Mouse (Mus musculus): Measurements from ENCODE around the gene Atp8b5. TPM values are rescaled to one million over a fixed set of nuclear protein-coding genes. Genes with fewer than 3 reads are reported as not detected.

The Atp8b5 gene
- polyA plus RNA-seq, 2 experiments: 0.06 TPM; not detected in 1

- Histone ChIP-seq H3K4me3 (ENCODE audit: insufficient read depth in 1 of 2, low read depth in 2 of 2, low read length in 2 of 2) (no peak overlapping the region), H3K4me1 (replicated peaks; ENCODE audit: control insufficient read depth in 2 of 2, insufficient read depth in 2 of 2, low read length in 1 of 2) (peaks cover 0 to 3% of the 10 kb centered on the region in 2 experiments; a peak in 1 of 4 replicates), H3K36me3 (replicated peaks; ENCODE audit: control insufficient read depth, insufficient read depth, low read depth) (no peaks in the 10 kb centered on the region), H3K9ac (replicated peaks) (no peak overlapping the region), H3K9me3 (ENCODE audit: control insufficient read depth, low read length) (no peaks in the 10 kb centered on the region), H3K27ac (no peak overlapping the region), H3K4me2 (ENCODE audit: low read depth) (no peak overlapping the region), H3K27me3 (ENCODE audit: control insufficient read depth, insufficient read depth, low read length) (no peaks in the 10 kb centered on the region)
- WGBS (ENCODE audit: insufficient replicate concordance): 69% methylated on average over 2 of the region's 2 CpGs
- no peak for TF ChIP-seq EP300 (IDR thresholded peaks at IDR 0.05; ENCODE audit: low read depth)
- TF ChIP-seq CTCF (IDR thresholded peaks at IDR 0.05; ENCODE audit: low read depth): no peak
- ATAC-seq (ENCODE audit: insufficient read depth) (no peak), DNase-seq (ENCODE audit: low read depth in 3 of 3, low spot score in 3 of 3) (no peak)
These were observed 18.1 kb upstream of the Atp8b5 start for GRCm38 (mm10) chr4:43248909-43249308.

- WGBS (ENCODE audit: insufficient replicate concordance): 21% methylated on average over 6 of the region's 6 CpGs
- H3K4me2 ChIP-seq (ENCODE audit: low read depth): no peak overlapping the region
- ATAC-seq (ENCODE audit: insufficient read depth) (no peak), DNase-seq (ENCODE audit: low read depth in 3 of 3, low spot score in 3 of 3) (no peak)
- no peak overlapping the region for H3K4me3 ChIP-seq (ENCODE audit: insufficient read depth in 1 of 2, low read depth in 2 of 2, low read length in 2 of 2)
- H3K9me3 ChIP-seq (ENCODE audit: control insufficient read depth, low read length): no peaks in the 10 kb centered on the region
- TF ChIP-seq CTCF (IDR thresholded peaks at IDR 0.05; ENCODE audit: low read depth) (no peak), EP300 (IDR thresholded peaks at IDR 0.05; ENCODE audit: low read depth) (no peak)
- peaks cover 0 to 3% of the 10 kb centered on the region in 2 experiments; a peak in 1 of 4 replicates for H3K4me1 ChIP-seq (replicated peaks; ENCODE audit: control insufficient read depth in 2 of 2, insufficient read depth in 2 of 2, low read length in 1 of 2)
- no peak overlapping the region for H3K9ac ChIP-seq (replicated peaks)
- no peak overlapping the region for H3K27ac ChIP-seq
- no peaks in the 10 kb centered on the region for H3K36me3 ChIP-seq (replicated peaks; ENCODE audit: control insufficient read depth, insufficient read depth, low read depth)
- no peaks in the 10 kb centered on the region for H3K27me3 ChIP-seq (ENCODE audit: control insufficient read depth, insufficient read depth, low read length)
These were observed 15.7 kb upstream of the Atp8b5 start for GRCm38 (mm10) chr4:43251269-43251668.

GRCm38 (mm10) chr4:43257040-43257439 is 9.9 kb upstream of the Atp8b5 start:
- Histone ChIP-seq H3K36me3 (replicated peaks; ENCODE audit: control insufficient read depth, insufficient read depth, low read depth) (no peaks in the 10 kb centered on the region), H3K27ac (no peak overlapping the region), H3K27me3 (ENCODE audit: control insufficient read depth, insufficient read depth, low read length) (no peaks in the 10 kb centered on the region), H3K9me3 (ENCODE audit: control insufficient read depth, low read length) (no peaks in the 10 kb centered on the region), H3K4me3 (ENCODE audit: insufficient read depth in 1 of 2, low read depth in 2 of 2, low read length in 2 of 2) (no peak overlapping the region), H3K4me1 (replicated peaks; ENCODE audit: control insufficient read depth in 2 of 2, insufficient read depth in 2 of 2, low read length in 1 of 2) (no peaks in the 10 kb centered on the region), H3K9ac (replicated peaks) (no peak overlapping the region), H3K4me2 (ENCODE audit: low read depth) (no peak overlapping the region)
- no peak for DNase-seq (ENCODE audit: low read depth in 3 of 3, low spot score in 3 of 3)
- ATAC-seq (ENCODE audit: insufficient read depth): no peak
- TF ChIP-seq CTCF (IDR thresholded peaks at IDR 0.05; ENCODE audit: low read depth) (no peak), EP300 (IDR thresholded peaks at IDR 0.05; ENCODE audit: low read depth) (no peak)
- 83% methylated on average over 2 of the region's 2 CpGs for WGBS (ENCODE audit: insufficient replicate concordance)

- ATAC-seq (ENCODE audit: insufficient read depth) (no peak), DNase-seq (ENCODE audit: low read depth in 3 of 3, low spot score in 3 of 3) (no peak)
- Histone ChIP-seq H3K4me2 (ENCODE audit: low read depth) (no peak overlapping the region), H3K27ac (no peak overlapping the region), H3K4me3 (ENCODE audit: insufficient read depth in 1 of 2, low read depth in 2 of 2, low read length in 2 of 2) (no peak overlapping the region), H3K9me3 (ENCODE audit: control insufficient read depth, low read length) (no peaks in the 10 kb centered on the region), H3K9ac (replicated peaks) (no peak overlapping the region), H3K4me1 (replicated peaks; ENCODE audit: control insufficient read depth in 2 of 2, insufficient read depth in 2 of 2, low read length in 1 of 2) (no peaks in the 10 kb centered on the region), H3K27me3 (ENCODE audit: control insufficient read depth, insufficient read depth, low read length) (no peaks in the 10 kb centered on the region), H3K36me3 (replicated peaks; ENCODE audit: control insufficient read depth, insufficient read depth, low read depth) (no peaks in the 10 kb centered on the region)
- WGBS (ENCODE audit: insufficient replicate concordance): 66% methylated on average over 4 of the region's 4 CpGs
- TF ChIP-seq EP300 (IDR thresholded peaks at IDR 0.05; ENCODE audit: low read depth) (no peak), CTCF (IDR thresholded peaks at IDR 0.05; ENCODE audit: low read depth) (no peak)
These were observed 8.4 kb upstream of the Atp8b5 start for GRCm38 (mm10) chr4:43258556-43258955.

GRCm38 (mm10) chr4:43259435-43259834 is 7.5 kb upstream of the Atp8b5 start:
- Histone ChIP-seq H3K4me3 (ENCODE audit: insufficient read depth in 1 of 2, low read depth in 2 of 2, low read length in 2 of 2) (no peak overlapping the region), H3K9me3 (ENCODE audit: control insufficient read depth, low read length) (no peaks in the 10 kb centered on the region), H3K4me2 (ENCODE audit: low read depth) (no peak overlapping the region), H3K4me1 (replicated peaks; ENCODE audit: control insufficient read depth in 2 of 2, insufficient read depth in 2 of 2, low read length in 1 of 2) (no peaks in the 10 kb centered on the region), H3K36me3 (replicated peaks; ENCODE audit: control insufficient read depth, insufficient read depth, low read depth) (no peaks in the 10 kb centered on the region), H3K27ac (no peak overlapping the region), H3K27me3 (ENCODE audit: control insufficient read depth, insufficient read depth, low read length) (no peaks in the 10 kb centered on the region), H3K9ac (replicated peaks) (no peak overlapping the region)
- DNase-seq (ENCODE audit: low read depth in 3 of 3, low spot score in 3 of 3) (no peak), ATAC-seq (ENCODE audit: insufficient read depth) (no peak)
- TF ChIP-seq CTCF (IDR thresholded peaks at IDR 0.05; ENCODE audit: low read depth) (no peak), EP300 (IDR thresholded peaks at IDR 0.05; ENCODE audit: low read depth) (no peak)
- WGBS (ENCODE audit: insufficient replicate concordance): 51% methylated on average over 3 of the region's 3 CpGs

All from liver, embryonic 14.5 days (tissue).